Mouse (Mus musculus) heart, postnatal 4 days (tissue): ENCODE results near the gene Lnpep. TPM values are rescaled to one million over a fixed set of nuclear protein-coding genes. Genes with fewer than 3 reads are reported as not detected.
"Not testable (repeated sequence)": the region's sequence is repeated elsewhere in the genome, so short reads cannot be mapped to it uniquely, and the experiment has no call there.

Experiments used
- DNase-seq: peaks from one replicate; pipeline ENCODE4 v3.0.0; 2021
- total RNA-seq, 2 experiments: library from RNA; stranded (reverse); gene quantifications; 2 replicates each; pipeline ENCODE4 v1.2.3; 2021

Lnpep gene
- total RNA-seq, 2 experiments from 2014 or later = 134 to 135 TPM

DNA sequence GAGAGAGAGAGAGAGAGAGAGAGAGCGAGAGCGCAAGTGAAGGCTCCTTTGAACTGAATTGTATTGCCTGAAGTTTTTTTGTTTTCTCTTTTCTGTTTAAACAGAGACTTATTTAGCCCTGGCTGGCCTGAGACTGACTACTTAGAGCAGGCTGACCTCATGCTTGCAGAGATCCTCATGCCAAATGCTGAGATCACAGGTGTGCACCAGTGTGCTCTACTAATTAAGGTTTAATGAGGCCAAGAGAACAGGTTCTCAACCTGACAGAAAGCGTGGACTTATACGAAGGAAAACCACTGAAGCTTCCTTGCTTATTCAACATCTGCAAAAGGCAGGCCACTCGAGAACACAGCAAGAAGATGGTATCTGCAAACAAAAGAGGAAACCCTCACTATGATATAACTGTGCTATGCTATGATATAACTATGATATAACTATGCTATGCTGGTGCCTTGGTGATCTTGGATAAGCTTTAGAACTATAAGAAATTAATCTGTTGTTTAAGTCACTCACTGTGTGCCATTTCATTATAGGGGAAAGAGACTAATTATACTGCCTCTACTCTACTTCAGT is 16.3 kb downstream of the Lnpep start:
- DNase-seq = no peak

- DNase-seq = no peak
Observed at GRCm38 (mm10) chr17:17604554-17604953, 20.3 kb downstream of the Lnpep start.

DNA sequence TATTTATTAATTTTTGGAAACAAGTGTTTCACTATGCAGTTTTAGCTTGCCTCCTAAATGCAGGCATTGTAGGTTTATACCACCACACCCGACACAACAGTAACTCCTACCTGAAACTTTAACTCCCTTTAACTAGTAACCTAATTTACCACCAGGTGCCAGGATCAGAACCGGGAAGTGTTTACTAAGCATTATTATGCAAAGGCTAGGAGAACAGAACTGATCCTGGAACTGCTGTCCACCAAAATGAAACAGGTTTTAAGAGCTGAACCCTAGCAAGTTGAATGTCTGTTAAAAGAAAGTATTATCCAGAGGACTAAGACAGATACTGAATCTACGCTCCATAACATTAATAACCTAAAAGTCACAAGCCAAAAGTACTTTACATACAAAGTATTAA is 21.2 kb downstream of the Lnpep start:
- DNase-seq = no peak

- DNase-seq = no peak
Observed at GRCm38 (mm10) chr17:17602786-17603185, 22.1 kb downstream of the Lnpep start.

GRCm38 (mm10) chr17:17602330-17602729 is 22.5 kb downstream of the Lnpep start:
- no peak for DNase-seq

DNA sequence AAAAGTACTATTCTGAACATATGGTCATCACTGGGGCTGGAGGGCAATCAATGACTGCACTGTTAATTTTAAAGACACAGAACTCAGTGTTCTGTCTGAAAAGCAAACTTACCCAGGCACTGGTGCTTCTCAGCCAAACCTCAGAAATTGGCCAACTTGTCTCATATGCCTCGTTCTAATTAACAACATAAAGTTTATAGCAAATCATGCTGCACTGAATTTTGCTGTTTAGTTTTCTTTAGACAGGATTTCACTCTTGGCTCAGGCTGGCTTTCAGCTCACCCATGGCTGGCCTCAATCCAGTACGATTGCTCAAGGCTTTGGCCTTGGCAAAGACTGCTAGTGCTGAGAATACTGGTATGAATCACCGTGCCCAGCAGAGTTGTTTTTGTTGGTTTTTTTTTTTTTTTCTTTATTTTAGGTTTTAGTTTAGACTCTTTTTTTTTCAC is 24.0 kb downstream of the Lnpep start:
- peak; percentile 81 for DNase-seq

GRCm38 (mm10) chr17:17600001-17600400 is 24.8 kb downstream of the Lnpep start:
- no peak for DNase-seq

- DNase-seq = no peak
Observed at GRCm38 (mm10) chr17:17598355-17598754, 26.5 kb downstream of the Lnpep start.

GRCm38 (mm10) chr17:17592926-17593325 is 31.9 kb downstream of the Lnpep start:
- DNase-seq = peak; percentile 25

DNA sequence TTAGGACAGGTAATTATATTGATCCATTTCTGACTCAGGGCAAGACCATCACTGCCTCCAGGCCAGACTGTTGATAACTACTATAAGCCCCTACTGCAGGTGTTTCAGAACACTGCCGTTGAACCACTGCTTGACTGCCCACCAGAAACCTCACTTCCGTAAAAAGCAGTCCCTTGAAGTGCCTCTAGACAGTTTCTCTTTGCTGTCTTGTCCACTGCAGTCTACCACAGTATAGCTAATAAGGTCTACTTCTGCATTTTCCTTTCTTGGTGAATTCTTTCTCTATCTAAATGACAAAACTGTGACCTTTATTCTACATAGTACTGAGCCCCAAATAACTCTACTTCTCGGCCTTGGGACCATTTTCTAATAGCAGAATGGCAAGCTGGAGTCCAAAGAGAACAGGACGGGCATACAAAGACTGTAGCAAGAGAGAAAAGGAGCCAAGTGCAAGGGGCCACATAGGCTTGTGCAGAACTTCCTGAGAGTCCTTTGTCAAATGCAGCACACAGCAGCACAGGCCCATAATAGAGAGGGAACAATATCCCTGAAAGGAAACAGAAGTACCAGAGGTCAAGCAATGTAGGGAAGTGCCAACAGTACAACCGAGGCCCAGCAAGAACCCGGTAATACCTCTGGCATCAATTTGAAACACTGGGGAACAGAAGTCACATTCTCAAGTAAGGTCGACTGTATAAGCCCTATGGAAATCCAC is 37.4 kb downstream of the Lnpep start:
- no peak for DNase-seq

DNA sequence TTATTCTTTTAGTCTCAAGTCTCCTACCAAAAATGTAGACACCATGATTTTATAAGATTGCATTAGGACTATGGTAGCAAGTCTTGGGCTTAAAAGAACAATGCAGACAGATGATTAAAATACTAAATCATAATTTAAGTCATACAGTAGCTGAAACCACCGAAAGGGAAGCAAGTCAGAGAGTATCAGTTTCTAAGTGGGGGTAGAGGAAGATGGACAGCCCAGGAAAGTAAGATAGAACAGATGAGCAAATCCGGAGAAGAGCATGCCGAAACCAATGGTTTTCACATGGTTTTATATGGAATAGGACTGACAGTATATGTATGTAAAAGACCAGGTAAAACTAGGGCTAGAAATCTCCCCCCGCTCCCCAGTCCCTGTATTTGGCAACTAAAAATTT is 39.7 kb downstream of the Lnpep start:
- no peak for DNase-seq

- no peak for DNase-seq
Observed at GRCm38 (mm10) chr17:17583896-17584295, 41.0 kb downstream of the Lnpep start.

DNA sequence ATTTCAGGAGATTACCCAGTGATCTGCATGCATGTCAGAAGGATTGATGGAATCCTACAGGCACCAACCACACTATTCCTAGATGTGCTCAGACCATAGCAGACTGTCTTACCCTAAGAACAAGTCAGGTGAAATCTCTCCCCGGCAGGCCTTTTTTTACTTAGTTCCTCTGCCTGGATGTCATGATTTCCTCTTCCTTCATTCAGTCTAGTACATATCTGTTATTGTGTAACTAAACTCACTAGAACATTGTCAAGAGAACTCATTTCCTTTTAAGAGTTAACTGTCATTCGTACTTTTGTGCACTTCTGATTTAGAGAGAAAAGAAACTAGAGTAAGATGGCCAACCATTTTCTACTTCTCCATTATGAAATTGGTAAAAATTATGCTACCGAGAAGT is 43.6 kb downstream of the Lnpep start:
- DNase-seq = no peak

DNA sequence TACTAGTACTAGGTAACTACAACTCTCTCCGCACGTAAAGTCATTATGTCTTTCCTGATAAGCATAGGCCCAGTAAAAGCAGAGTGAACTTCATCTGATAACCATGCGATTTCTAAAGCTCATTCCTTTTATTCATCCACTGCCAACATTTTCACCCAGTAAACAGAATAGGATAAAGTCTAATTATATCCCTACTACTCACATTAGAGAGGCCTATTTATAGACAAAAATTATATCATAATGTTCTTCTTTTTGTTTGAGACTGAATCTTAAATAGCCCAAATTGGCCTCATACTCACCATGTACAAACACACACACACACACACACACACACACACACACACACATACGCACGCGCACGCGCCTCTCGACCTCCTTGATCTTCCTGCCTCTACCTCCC is 48.5 kb downstream of the Lnpep start:
- DNase-seq = no peak

DNA sequence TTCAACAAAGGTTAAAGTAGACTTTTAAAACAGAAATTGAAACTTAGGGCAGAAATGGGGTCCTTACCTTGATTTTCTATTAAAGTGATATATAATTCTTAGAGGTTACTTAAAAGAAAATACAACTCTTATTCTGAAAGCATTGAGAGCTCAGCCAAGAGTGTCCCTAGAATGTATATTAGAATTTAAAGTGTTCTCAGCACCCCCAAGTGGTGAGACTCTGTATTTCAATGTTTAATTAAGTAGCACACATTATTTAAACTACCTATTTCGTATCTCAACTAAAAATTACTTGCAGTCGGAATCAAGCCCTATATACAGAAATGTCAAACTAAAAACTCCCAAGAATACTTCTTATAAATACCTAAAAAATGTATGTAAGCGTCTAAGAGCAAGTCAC is 57.8 kb downstream of the Lnpep start:
- no peak for DNase-seq

DNA sequence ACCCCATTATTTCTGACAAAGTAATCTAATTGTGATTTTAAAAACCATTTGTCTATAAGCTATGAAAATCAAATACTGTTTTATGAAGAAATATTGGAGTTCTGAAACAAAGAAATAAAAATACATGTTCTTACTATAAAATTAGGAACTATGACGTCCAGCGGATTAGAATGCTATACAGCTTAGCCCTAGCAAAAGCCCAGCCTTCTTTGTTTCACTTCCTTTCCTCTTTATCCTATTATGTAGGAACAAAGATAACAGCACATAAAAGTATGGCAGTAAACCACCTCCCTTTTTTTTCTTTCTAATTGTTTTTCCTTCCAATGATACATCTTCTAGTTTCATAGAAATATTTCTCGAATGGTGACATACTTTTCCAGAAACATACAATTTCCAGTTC is 75.9 kb downstream of the Lnpep start:
- no peak for DNase-seq

DNA sequence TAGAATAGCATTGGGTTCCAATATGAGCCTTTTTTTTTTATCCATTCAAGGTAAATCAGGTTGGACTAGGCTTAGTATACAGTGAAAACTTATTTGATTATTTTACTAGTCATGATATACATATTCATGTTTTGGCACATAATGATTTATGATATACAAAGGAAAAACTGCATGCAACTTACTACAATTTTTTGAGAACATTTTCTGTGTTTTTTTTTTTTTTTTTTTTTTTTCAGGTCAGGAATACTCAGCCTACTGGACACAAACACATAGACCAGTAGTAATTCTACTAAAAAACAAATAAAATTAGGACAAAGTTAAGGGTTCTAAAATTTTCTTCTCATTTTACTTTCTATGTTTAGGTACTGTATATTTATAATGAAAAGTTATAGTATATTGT is 93.5 kb downstream of the Lnpep start:
- DNase-seq = no peak

- no peak for DNase-seq
Observed at GRCm38 (mm10) chr17:17516384-17517016, 108.3 kb downstream of the Lnpep start.

DNA sequence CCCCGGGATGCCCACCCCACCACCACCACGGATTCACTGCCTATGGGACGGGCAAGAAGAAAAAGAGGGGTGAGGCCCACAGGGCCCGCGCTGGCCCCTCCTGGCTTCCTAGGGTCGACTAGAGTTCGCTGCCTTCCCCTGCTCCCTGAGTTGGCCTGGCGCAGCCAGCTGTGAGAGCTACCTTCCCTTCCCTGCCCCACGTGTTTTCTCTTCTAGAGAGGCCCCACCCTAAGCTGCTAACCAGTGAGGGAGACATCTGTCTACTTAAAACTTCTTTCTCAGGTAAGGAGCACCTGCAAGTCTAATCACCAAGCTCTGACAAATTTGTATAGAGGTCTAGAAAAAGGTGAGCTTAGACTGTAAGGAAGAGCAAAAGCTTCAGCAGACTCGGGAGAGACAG is 118.2 kb downstream of the Lnpep start:
- no peak for DNase-seq

DNA sequence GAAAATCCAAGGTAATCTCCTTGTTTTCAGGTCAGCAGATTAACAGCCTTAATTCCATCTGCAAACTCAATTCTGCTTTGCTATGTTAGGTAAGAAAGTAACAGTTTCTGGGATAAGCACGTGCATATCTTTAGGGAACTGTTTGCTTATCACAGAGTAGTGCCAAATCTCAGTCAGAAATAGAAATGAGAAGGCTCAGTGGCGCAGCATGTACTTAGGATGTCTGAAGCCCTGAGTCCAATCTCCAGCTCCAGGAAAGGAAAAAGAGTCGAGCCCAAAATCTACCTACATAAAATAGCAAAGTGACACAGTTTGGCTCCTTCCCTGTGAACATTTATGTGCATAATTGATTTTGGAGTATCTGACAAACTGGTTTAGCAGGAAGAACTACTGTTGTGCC is 125.6 kb downstream of the Lnpep start:
- DNase-seq = no peak

- DNase-seq = no peak
Observed at GRCm38 (mm10) chr17:17498848-17499247, 126.0 kb downstream of the Lnpep start.

- no peak for DNase-seq
Observed at GRCm38 (mm10) chr17:17496730-17497129, 128.1 kb downstream of the Lnpep start.

DNA sequence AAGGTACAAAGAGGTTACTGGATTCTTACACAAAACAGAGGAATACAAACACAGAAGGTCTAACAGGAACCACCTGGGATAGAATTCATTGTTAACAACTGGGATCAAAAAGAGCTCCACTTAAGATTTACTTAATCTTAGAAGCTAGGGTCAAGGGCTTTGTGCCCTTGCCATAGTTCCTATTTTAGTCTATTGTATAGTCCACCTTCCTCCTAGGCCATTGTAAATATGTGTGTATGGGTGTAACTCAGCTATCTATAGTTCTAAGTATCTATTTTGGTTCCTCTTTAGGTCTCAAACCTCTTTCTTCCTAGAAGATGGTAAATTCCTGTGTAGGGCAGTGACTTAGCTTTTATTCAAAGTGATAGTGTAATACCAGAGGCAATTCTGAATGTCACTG is 128.6 kb downstream of the Lnpep start:
- DNase-seq = not testable (repeated sequence)

DNA sequence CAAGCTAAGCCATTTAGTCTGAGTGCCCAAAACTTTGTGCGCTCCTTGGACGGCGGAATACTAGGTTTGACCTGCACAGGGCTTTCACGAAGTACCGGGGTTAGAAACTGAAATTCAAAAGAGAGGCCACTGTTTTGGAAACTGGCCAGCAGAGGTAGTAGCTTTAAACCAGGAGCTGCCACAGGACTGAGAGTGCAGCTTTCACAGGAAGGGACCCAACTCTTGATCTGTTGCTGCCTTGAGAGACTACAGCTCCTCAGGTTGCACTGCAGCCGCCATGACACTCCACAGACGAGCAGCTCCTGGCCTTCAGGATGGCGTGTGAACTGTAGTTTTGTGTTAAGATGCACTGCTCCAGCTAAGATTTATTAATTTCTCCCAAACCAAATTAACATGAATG is 132.7 kb downstream of the Lnpep start:
- DNase-seq = no peak
